Mouse (Mus musculus) limb, embryonic 14.5 days (tissue): ENCODE results near the gene Alg14. TPM values are rescaled to one million over a fixed set of nuclear protein-coding genes. Genes with fewer than 3 reads are reported as not detected.

Experiments used
- ATAC-seq: fragments of 200-750 bp; cut with Nextera tagmentation; 2 replicates; pipeline ENCODE4 v1.8.0; 2017; ENCODE audit warnings: low read depth, moderate number of reproducible peaks, moderate TSS enrichment; ENCODE audit not compliant: low FRiP score
- DNase-seq: peaks from one replicate; pipeline ENCODE4 v3.0.0-alpha.2; 2015; ENCODE audit warnings: low spot score
- H3K27ac ChIP-seq: fragments of 300-500 bp; sonication (generic); replicated peaks from 2 replicates; pipeline ENCODE4 v1.5.1; 2014; ENCODE audit warnings: low read depth, mild to moderate bottlenecking, low read length, moderate library complexity, mixed read lengths
- H3K27me3 ChIP-seq: fragments of 300-500 bp; sonication (generic); 2 replicates; pipeline ENCODE4 v1.6.1; 2014; ENCODE audit warnings: low read length, mixed read lengths; ENCODE audit not compliant: control insufficient read depth, insufficient read depth
- H3K36me3 ChIP-seq: fragments of 300-500 bp; sonication (generic); 2 replicates; pipeline ENCODE4 v1.6.1; 2014; ENCODE audit warnings: mild to moderate bottlenecking, low read length, moderate library complexity, mixed read lengths; ENCODE audit not compliant: control insufficient read depth, insufficient read depth
- H3K4me1 ChIP-seq: fragments of 300-500 bp; sonication (generic); 2 replicates; pipeline ENCODE4 v1.6.1; 2014; ENCODE audit warnings: antibody characterized with exemption, low read length, mixed read lengths; ENCODE audit not compliant: control insufficient read depth, insufficient read depth
- H3K4me2 ChIP-seq: fragments of 300-500 bp; sonication (generic); replicated peaks from 2 replicates; pipeline ENCODE4 v1.6.1; 2014; ENCODE audit warnings: low read depth, mild to moderate bottlenecking, low read length, moderate library complexity; ENCODE audit not compliant: severe bottlenecking
- H3K4me3 ChIP-seq: fragments of 300-500 bp; sonication (generic); replicated peaks from 2 replicates; pipeline ENCODE4 v1.5.1; 2014; ENCODE audit warnings: low read length
- H3K9ac ChIP-seq: fragments of 300-500 bp; sonication (generic); 2 replicates; pipeline ENCODE4 v1.6.1; 2014; ENCODE audit warnings: mild to moderate bottlenecking, low read depth, low read length, moderate library complexity; ENCODE audit not compliant: severe bottlenecking
- H3K9me3 ChIP-seq: fragments of 300-500 bp; sonication (generic); 2 replicates; pipeline ENCODE4 v1.6.1; 2016; ENCODE audit warnings: low read length; ENCODE audit not compliant: control insufficient read depth
- POLR2A ChIP-seq: fragments of 200-500 bp; IDR thresholded peaks from 2 replicates; pipeline ENCODE4 v1.8.0; 2012; ENCODE audit warnings: inconsistent platforms, mild to moderate bottlenecking, moderate library complexity, borderline replicate concordance; ENCODE audit not compliant: insufficient read depth, insufficient read length; ENCODE audit errors: extremely low read depth
- WGBS: fragments of 180-500 bp; shearing (Covaris S2); extraction: QIAGEN DNeasy Blood & Tissue Kit; methylation state at CpG from one replicate; pipeline ENCODE4 v1.1.7; 2014; 5-methylcytosine and 5-hydroxymethylcytosine counted together
- polyA plus RNA-seq, 2 experiments: library from polyadenylated mRNA; depleted of rRNA in 1 of 2; stranded (reverse) in 1 of 2; unstranded in 1 of 2; fragments of >200 nt; fragmentation: Nextera tagmentation in 1 of 2; extraction: Ambion mirVana in 1 of 2; gene quantifications; 2 replicates each; pipeline versions ENCODE4 v1.2.1 to v1.2.3; 2012 to 2014

The Alg14 gene
- polyA plus RNA-seq, 2 experiments = 23.7 to 47.4 TPM

DNA sequence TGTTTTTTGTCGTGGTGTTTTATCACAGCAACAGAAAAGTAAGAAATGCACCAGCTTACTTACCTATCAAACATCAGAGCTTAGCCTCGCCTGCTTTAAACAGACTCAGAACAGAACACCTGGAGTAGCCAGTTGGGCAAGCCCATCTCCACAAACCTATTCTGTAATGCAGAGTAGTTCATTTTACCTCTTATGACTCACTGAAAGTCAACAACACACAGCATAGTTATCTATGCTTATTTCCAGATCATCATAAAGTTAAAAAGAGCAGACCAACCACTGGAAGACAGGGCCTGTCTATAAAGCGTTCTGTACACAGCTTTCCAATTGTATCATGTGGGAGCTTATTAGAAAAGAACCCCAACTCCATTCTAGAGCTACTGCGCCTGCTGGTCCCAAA is 109.8 kb downstream of the Alg14 start:
- Histone ChIP-seq H3K4me1 (peaks cover 2% of the 10 kb centered on the region), H3K9me3 (no peaks in the 10 kb centered on the region), H3K4me3 (no peak overlapping the region), H3K27me3 (no peaks in the 10 kb centered on the region), H3K36me3 (no peaks in the 10 kb centered on the region), H3K9ac (no peak overlapping the region), H3K4me2 (no peak overlapping the region), H3K27ac (no peak overlapping the region)
- no peak for ATAC-seq
- no peak for DNase-seq
- 70% methylated on average over 4 of the region's 4 CpGs for WGBS
- no peak for TF ChIP-seq POLR2A

DNA sequence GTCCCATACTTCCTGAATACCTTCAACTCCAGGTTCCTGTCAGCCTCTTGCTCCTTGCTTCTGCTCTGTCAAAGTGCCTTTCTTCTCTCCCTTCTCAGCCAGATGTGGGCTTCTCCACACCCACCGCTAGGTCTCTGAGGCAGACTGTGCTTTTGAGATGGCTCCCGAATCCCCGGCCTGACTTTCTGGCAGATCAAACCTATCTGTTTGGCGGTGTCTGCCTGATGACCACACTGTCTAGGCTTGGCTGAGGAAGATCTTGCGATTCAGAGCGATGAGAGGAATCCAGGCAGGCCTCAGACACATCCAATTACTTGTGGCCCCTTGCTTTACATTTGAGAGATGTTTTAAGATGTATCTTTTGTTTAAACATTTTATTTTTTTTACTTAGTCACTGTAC is 110.5 kb downstream of the Alg14 start:
- Histone ChIP-seq H3K27me3 (no peaks in the 10 kb centered on the region), H3K4me2 (no peak overlapping the region), H3K4me3 (no peak overlapping the region), H3K4me1 (no peaks in the 10 kb centered on the region; the same call in 1 of the 2 replicates), H3K36me3 (no peaks in the 10 kb centered on the region), H3K9me3 (no peaks in the 10 kb centered on the region), H3K27ac (no peak overlapping the region), H3K9ac (no peak overlapping the region)
- no peak for DNase-seq
- ATAC-seq = no peak
- WGBS = 88% methylated on average over 6 of the region's 6 CpGs
- TF ChIP-seq POLR2A = no peak

DNA sequence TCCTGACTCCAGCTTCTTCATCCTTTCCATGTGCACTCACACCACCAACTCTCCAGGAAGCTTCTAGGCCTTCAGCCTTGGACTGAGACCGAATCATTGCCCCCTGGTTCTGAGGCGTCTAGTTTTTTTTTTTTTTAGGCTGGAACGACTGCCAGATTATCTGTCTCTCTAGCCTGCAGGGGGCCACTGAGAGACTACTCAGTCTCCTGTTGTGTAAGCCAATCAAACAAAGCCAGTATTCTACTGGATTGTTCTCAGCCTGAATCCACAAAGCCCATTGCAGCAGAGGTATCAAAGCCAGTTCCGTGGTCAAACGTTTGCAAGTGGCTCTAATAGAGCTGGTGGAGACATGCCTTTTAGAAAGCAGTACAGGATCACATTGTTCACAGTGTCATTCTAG is 111.9 kb downstream of the Alg14 start:
- peaks cover 6% of the 10 kb centered on the region; the same call in 1 of the 2 replicates for H3K4me1 ChIP-seq
- no peak overlapping the region for H3K4me2 ChIP-seq
- TF ChIP-seq POLR2A = no peak
- ATAC-seq = no peak
- H3K27me3 ChIP-seq = no peaks in the 10 kb centered on the region
- no peak overlapping the region for H3K9ac ChIP-seq
- no peak overlapping the region for H3K27ac ChIP-seq
- H3K9me3 ChIP-seq = no peaks in the 10 kb centered on the region
- WGBS = 64% methylated on average over 5 of the region's 5 CpGs
- DNase-seq = no peak
- H3K4me3 ChIP-seq = no peak overlapping the region
- H3K36me3 ChIP-seq = no peaks in the 10 kb centered on the region

DNA sequence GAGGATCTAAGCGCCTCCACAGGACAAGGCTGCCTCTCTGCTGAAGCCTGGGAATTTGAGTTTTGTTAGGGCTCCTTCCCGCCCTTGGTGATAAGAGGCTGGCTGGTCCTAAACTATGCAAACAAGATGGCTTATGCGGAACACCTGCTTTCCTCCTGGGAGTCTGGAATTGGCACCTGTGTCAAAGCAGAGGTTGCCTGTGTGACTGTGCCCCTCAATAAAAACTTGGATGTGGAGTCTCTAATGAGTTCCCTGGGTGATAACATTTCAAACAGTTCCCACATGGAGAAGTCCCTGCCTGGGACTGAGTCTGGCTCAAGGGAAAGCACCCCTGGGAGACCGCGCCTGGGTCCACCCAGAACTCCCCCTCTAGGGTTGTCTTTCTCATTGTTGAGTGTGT is 113.5 kb downstream of the Alg14 start:
- Histone ChIP-seq H3K4me3 (no peak overlapping the region), H3K4me2 (no peak overlapping the region), H3K36me3 (no peaks in the 10 kb centered on the region), H3K27me3 (no peaks in the 10 kb centered on the region), H3K9me3 (no peaks in the 10 kb centered on the region), H3K27ac (no peak overlapping the region), H3K4me1 (peaks cover 6% of the 10 kb centered on the region; the same call in 1 of the 2 replicates), H3K9ac (no peak overlapping the region)
- DNase-seq (no peak), ATAC-seq (no peak)
- TF ChIP-seq POLR2A = no peak
- 76% methylated on average over 5 of the region's 5 CpGs for WGBS

GRCm38 (mm10) chr3:121407417-121407816 is 115.8 kb downstream of the Alg14 start:
- no peaks in the 10 kb centered on the region for H3K27me3 ChIP-seq
- no peak for TF ChIP-seq POLR2A
- H3K4me1 ChIP-seq = peaks cover 6% of the 10 kb centered on the region; the same call in 1 of the 2 replicates
- DNase-seq (no peak), ATAC-seq (no peak)
- H3K4me2 ChIP-seq = no peak overlapping the region
- WGBS = 49% methylated on average over 9 of the region's 9 CpGs
- H3K27ac ChIP-seq = no peak overlapping the region
- H3K4me3 ChIP-seq = no peak overlapping the region
- no peaks in the 10 kb centered on the region for H3K9me3 ChIP-seq
- H3K36me3 ChIP-seq = no peaks in the 10 kb centered on the region
- H3K9ac ChIP-seq = no peak overlapping the region

GRCm38 (mm10) chr3:121408386-121408785 is 116.8 kb downstream of the Alg14 start:
- Histone ChIP-seq H3K9ac (no peak overlapping the region), H3K36me3 (no peaks in the 10 kb centered on the region), H3K9me3 (no peaks in the 10 kb centered on the region), H3K4me2 (no peak overlapping the region), H3K27me3 (no peaks in the 10 kb centered on the region), H3K4me3 (no peak overlapping the region), H3K27ac (no peak overlapping the region), H3K4me1 (peaks cover 6% of the 10 kb centered on the region; the same call in 1 of the 2 replicates)
- 93% methylated on average over 3 of the region's 3 CpGs for WGBS
- ATAC-seq (no peak), DNase-seq (no peak)
- TF ChIP-seq POLR2A = no peak
